Mouse (Mus musculus) urinary bladder, adult 2 months (tissue): ENCODE measurements around the gene Lkaaear1. TPM values are rescaled to one million over a fixed set of nuclear protein-coding genes. Genes with fewer than 3 reads are reported as not detected.

Source experiments
- DNase-seq: peaks from one replicate; pipeline ENCODE4 v3.0.0; 2022; ENCODE audit warnings: low spot score
- polyA plus RNA-seq: library from polyadenylated mRNA; depleted of rRNA; stranded (reverse); fragments of >200 nt; gene quantifications from 2 replicates; pipeline ENCODE4 v1.2.3, GENCODE M21; 2012; rRNA removed

Lkaaear1 gene
- polyA plus RNA-seq = not detected in 2 replicates

- no peak for DNase-seq
These were observed at the start of gene Lkaaear1 for GRCm38 (mm10) chr2:181698241-181698640. Gene Lkaaear1, minus strand, starts transcription at chr2:181698442.

- DNase-seq = no peak
These were observed 31.8 kb upstream of the Lkaaear1 start for GRCm38 (mm10) chr2:181730051-181730450.

GRCm38 (mm10) chr2:181727659-181728262 lies 29.5 kb upstream of the Lkaaear1 start:
- DNase-seq = no peak

GRCm38 (mm10) chr2:181722213-181722612 lies 24.0 kb upstream of the Lkaaear1 start:
- DNase-seq = no peak

- no peak for DNase-seq
These were observed 23.0 kb upstream of the Lkaaear1 start for GRCm38 (mm10) chr2:181721200-181721599.

- DNase-seq = no peak
These were observed 21.8 kb upstream of the Lkaaear1 start for GRCm38 (mm10) chr2:181720061-181720460.

GRCm38 (mm10) chr2:181716991-181717390 lies 18.7 kb upstream of the Lkaaear1 start:
- DNase-seq = no peak

- no peak for DNase-seq
These were observed 17.1 kb upstream of the Lkaaear1 start for GRCm38 (mm10) chr2:181715382-181715781.

GRCm38 (mm10) chr2:181714903-181715326 lies 16.7 kb upstream of the Lkaaear1 start, which contains the start of gene Oprl1:
Gene Oprl1, plus strand, starts transcription at chr2:181715016.
- no peak for DNase-seq

GRCm38 (mm10) chr2:181713749-181714148 lies 15.5 kb upstream of the Lkaaear1 start:
- DNase-seq = no peak

- no peak for DNase-seq
These were observed 8.4 kb upstream of the Lkaaear1 start for GRCm38 (mm10) chr2:181706668-181707067.

- no peak for DNase-seq
These were observed 1.3 kb downstream of the Lkaaear1 start for GRCm38 (mm10) chr2:181696801-181697420.

- no peak for DNase-seq
These were observed 2.5 kb downstream of the Lkaaear1 start for GRCm38 (mm10) chr2:181695776-181696175.

GRCm38 (mm10) chr2:181694581-181694980 lies 3.7 kb downstream of the Lkaaear1 start:
- DNase-seq = no peak

- peak; percentile 77 for DNase-seq
These were observed 4.6 kb downstream of the Lkaaear1 start, which contains the start of gene Rgs19 for GRCm38 (mm10) chr2:181693339-181694280. Gene Rgs19, minus strand, starts transcription at chr2:181693977.

GRCm38 (mm10) chr2:181692304-181692703 lies 5.9 kb downstream of the Lkaaear1 start:
- DNase-seq = no peak

- DNase-seq = no peak
These were observed 6.7 kb downstream of the Lkaaear1 start for GRCm38 (mm10) chr2:181691571-181691970.

GRCm38 (mm10) chr2:181691083-181691482 lies 7.2 kb downstream of the Lkaaear1 start:
- DNase-seq = no peak

- no peak for DNase-seq
These were observed 8.6 kb downstream of the Lkaaear1 start for GRCm38 (mm10) chr2:181689466-181690160.

GRCm38 (mm10) chr2:181687586-181687985 lies 10.7 kb downstream of the Lkaaear1 start:
- no peak for DNase-seq

- DNase-seq = no peak
These were observed 12.6 kb downstream of the Lkaaear1 start for GRCm38 (mm10) chr2:181685686-181686085.

- no peak for DNase-seq
These were observed 13.5 kb downstream of the Lkaaear1 start for GRCm38 (mm10) chr2:181684713-181685112.
